ENCODE assay signal across 12 mouse cellular contexts in genomic region chr2:117417229-117417970, GRCm38 (mm10).
DNase-seq lines count a peak whose midpoint lies in the region; TF ChIP-seq lines count a peak whose summit lies in the region.
"Had no signal": no experiment of that assay in that cellular context is flagged by ENCODE, and none has a peak within 500 bp of the region (broad histone marks: within the 10 kb centered on the region; RNA-seq: fewer than 3 reads in every experiment).

No protein-coding gene starts in this region.

- intact Hi-C loops in gastrocnemius, adult 2 months (cut with DNase I): no loop called here

- no peak overlapping the region for H3K27ac ChIP-seq in gastrocnemius, adult 2 months
- H3K27ac ChIP-seq: heart, embryonic 13.5 days; hindbrain, embryonic 14.5 days; kidney, postnatal 0 days; liver, embryonic 14.5 days had no signal

- no peak for TF ChIP-seq CTCF in gastrocnemius, adult 2 months (IDR thresholded peaks at IDR 0.05)

- H3K4me3 ChIP-seq in gastrocnemius, adult 2 months: no peak overlapping the region
- H3K4me3 ChIP-seq: heart, embryonic 13.5 days had no signal

- peak; percentile 60 to 67 for DNase-seq in frontal cortex, adult 2 months (ENCODE audit: extremely low spot score in 1 of 2, low spot score in 1 of 2)
- no peak for DNase-seq in frontal cortex, postnatal 14 days (ENCODE audit: low spot score in 2 of 2)
- peak; percentile 85 for DNase-seq in CD4-positive helper T cell, adult 2 months (ENCODE audit: low read depth, low spot score)
- DNase-seq in left cerebral cortex, adult 9 months (ENCODE audit: low spot score in 2 of 2): peak; percentile 47 to 48
- peak; percentile 14 to 63 for DNase-seq in spleen, postnatal 4 days (ENCODE audit: low spot score in 2 of 2)
- DNase-seq in gastrocnemius, adult 2 months: no peak
- DNase-seq in adrenal gland, postnatal 10 days: no peak
- no peak for DNase-seq in embryo, embryonic 9.5 days (ENCODE audit: extremely low spot score)

Comparison
In these comparisons a context has a peak if more than half of its experiments do, and no peak if none do; other contexts are left out.
1. DNase-seq: peak in frontal cortex, adult 2 months (2 of 2), CD4-positive helper T cell, adult 2 months (single experiment), left cerebral cortex, adult 9 months (2 of 2) and spleen, postnatal 4 days (2 of 2); none in frontal cortex, postnatal 14 days (0 of 2), gastrocnemius, adult 2 months (single experiment), adrenal gland, postnatal 10 days (single experiment) and embryo, embryonic 9.5 days (single experiment).